Mouse (Mus musculus): ENCODE measurements at regions not wholly inside any gene's neighbourhood (a gene's known extent, or its start where the extent isn't known, plus 50 kb on each side); places are given as distances from the start of the nearest gene placed in this dataset.
A peak's percentile ranks its signal among the peaks of the same experiment; 100 is the strongest.

DNA sequence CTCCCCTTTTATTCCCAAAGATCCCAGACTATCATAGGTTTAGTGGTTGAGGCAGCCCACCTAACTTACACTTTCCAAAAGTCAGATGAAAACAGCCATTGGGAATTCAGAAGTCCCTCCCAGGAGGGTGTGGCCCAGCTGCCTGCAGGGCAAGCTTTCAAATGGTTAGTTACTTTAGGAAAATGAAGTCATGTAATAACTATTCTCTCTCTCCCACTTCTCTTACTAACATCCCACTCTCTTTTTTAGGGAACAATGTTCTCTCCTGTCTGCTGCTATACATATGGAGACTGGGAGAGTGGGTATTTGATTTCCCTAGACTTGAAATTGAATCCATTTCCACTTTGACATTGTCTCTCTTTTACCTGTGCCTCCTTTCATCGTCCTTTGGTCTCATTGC, 55.0 kb downstream of the Zfp648 start:
- no peak for DNase-seq

DNA sequence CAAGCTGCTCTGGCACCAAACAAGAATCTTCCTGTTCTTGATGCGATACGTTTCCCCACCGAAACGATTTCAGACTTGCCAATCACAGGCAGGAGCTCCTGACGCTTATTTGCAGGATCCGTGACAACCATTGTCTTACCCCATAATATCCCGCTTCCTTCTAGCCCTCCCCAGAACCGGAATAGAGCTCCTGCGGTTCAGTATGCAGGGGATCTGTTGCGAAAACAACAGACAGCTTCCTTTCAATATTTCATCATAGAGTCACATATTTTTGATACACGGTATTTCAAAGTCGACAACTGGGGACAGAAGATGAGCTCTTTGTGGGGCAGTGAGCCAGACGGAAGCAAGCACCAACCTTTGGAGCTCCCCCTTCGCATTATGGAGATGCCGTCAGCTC, 55.8 kb downstream of the Zfp648 start:
- no peak for DNase-seq

DNA sequence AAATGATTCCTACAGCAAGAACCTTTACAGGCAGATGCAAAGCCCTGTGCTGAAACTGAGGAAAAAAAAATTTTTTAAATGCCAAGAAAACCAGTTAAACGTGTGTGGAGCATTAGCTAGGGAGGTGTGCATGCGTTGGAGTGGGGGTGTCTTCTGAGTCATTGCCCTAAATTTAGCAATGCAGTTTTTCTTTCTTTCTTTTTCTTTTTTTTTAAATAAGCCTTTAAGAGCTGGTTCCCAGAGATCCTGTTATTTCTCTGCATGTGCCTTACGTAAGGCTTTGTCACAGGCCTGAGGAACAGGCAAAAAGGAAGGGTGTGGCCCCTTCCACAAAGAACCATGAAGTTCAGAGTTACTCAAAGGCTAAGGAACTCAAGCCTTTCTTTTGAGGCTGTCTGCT, 57.5 kb downstream of the Zfp648 start:
- no peak for DNase-seq

DNA sequence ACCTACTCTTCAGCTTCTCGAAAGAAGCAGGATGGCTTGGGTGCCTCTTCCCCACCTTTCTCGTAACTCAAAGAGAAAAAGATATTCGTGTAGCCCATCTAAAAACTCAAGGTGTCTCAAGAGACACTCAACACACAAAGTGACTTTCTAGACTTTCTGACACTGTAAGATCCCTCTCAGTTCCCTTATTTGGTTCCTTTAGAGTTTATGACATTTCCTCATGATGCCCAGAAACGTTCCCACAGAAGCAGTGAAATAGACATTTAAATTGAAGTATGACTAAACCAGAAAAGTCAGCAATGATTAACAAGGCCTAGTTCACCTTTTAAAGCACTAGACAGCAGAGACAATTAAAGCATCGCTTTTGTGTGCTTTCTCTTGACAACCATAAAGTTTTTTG, 59.4 kb downstream of the Zfp648 start:
- DNase-seq, result no peak

DNA sequence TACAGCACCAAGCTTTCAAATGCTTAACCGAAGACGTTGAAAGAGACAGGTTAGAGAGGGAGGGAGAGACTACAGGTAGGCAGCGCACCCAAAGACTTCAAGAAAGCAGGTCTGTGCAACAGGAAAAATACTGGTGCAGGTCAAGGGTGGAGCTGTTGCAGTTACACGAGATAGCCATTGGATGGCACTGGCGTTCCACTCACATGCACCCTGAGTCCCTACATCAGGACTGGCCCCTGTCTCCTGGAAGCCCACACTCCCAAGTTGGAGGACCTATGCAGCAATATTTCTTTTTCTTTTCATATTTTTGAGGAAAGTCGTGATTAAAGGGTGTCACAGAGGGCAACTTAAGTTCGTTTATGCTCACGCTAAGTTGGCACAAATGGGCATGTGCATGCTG, 80.5 kb downstream of the Zfp648 start:
- DNase-seq, result peak; percentile 15 to 22

DNA sequence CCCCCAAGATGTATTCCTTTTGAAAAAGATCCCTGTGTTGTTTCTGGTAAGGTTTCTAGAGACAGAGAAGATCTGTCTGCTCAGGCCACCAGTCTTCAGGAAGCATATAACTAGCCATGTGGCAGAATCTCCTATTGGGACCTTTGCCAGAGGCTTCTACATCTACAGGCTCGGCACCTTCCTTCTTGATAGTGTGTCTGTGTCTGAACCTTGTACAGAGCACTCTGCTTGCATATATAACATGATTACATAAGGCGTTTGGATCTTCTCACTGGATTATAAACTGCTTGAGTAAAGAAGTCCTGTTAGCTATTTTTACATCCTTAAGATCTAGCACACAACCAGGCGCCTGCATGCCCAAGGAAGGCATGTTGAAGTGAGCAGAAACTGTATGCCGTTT, 85.1 kb downstream of the Zfp648 start:
- no peak for DNase-seq

DNA sequence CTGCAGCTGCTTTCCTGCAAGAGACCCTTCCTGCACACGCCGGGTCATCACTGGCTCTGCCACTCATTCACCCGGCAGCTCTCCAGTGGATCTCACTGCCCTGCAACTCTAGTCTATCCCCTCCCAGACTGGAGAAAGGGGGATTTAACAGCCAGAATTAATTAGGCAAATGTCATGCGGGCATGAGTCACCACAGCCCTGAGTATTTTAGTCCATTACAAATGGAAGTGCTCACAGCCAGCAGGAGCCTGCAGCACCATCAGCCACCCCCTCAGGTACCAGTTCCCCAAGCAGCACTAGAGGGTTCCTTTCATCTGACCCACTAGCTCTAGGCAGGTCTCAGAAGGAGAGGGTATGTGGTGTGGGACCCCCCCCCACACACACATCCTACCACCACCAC, 91.7 kb downstream of the Zfp648 start:
- no peak for DNase-seq

DNA sequence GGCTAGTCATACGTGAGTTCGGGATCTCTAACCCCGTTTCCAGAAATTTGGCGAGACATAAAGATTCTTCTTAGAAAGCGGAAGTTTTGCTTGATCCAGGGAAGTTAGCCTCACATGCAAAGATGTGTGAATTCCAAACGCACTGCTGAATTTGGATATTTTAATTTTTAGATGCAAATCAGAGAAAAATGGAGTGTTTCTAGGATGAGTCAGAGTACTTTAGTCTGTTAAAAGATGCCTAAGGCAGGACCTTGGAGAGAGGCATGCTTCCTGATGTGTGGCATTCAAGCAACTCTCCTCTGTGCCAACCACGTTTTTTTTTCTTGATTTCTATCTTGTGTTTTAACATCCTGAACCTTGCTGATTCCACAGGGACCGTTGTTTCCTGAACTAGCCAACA, 95.1 kb downstream of the Zfp648 start:
- DNase-seq, result no peak

DNA sequence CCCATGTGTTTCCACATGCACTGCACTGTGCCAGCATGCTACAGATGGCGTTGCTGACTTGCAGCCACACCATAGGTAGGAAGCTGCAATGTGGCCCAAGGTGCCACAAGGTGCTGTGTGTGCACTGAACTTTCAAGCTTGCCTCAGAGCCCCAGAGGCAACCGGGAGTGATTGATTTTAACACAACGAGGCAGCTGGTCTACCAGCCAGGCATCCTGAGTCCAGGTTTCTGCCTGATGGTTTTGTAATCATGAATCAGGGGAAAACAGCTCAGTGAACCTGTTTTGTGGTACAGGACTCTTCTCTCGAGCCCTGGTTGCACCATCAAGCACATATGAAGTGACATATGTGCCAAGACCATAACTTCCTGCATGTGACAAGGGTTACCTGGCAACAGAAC, 98.9 kb downstream of the Zfp648 start:
- DNase-seq, result no peak

DNA sequence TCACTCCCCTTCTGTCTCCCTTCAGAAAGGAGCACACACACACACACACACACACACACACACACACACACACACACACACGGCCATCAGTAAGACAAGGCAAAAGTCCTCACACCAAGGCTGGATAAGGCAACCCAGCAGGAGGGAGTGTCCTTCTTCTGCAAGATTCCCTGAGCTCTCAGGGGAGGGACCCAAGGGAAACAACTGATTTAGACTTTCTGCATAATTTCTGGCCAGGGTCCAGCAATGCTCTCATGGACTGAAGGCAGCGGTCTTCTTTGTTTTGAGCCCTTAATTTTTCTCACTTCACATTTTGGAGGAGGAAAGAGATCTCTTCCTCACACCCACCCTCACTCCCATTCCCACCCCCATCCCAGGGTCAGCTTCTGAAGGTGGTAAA, 108.7 kb downstream of the Zfp648 start:
- no peak for DNase-seq
